8 mouse cellular contexts compared by ENCODE assay signal in the genomic region with DNA sequence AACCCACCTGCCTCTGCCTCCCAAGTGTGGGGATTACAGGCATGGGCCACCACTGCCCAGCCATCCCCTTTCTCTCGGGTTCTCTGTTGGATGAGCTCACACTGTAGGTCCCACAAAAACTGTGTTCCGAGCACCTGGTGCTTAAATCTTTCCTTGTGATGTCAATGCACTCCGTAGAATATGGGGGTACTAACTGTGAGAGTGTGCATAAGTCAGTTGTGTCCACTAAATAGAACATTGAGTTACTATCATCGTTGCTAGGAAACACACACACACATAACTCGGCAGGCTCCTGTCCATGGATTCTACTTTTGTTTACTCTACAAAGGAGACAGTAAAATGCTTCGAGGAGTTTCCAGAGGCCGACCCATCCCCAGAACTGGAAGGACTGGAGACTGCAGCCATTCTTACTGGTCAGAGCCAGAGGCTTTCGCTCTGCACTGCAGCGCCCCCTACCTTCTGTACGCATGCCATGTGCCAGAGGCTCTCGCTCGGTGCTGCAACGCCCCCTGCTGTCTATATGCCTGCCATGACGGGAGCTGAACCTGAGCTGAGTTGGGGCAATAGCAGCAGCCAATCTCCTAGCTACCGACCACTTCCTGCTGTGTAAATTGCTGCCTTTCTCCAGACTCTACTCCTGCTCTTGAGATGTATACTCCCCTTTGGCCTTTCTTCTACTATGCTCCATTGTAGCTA. TPM values are rescaled to one million over a fixed set of nuclear protein-coding genes. Genes with fewer than 3 reads are reported as not detected.
A peak's percentile ranks its signal among the peaks of the same experiment; 100 is the strongest.
DNase-seq lines count a peak whose midpoint lies in the region; ATAC-seq lines count a peak whose summit lies in the region.

No protein-coding gene starts in this region.

- H3K9ac ChIP-seq in hindbrain, embryonic 16.5 days (ENCODE audit: low read depth, low read length) = no peak overlapping the region

- 24% methylated on average over 15 of the region's 15 CpGs for WGBS in hindbrain, embryonic 16.5 days

- peak; percentile 93 for DNase-seq in T-cell, adult 2 months (ENCODE audit: low spot score)
- DNase-seq in cerebellum, postnatal 36 days = peak; percentile 97 to 98
- peak; percentile 96 for DNase-seq in gastrocnemius, adult 18-20 months (ENCODE audit: low spot score)
- DNase-seq in left cerebral cortex, adult 11 months (ENCODE audit: low spot score) = peak; percentile 87
- peak; percentile 92 to 97 for DNase-seq in lung, postnatal 4 days
- peak; percentile 88 for DNase-seq in retina, postnatal 7 days (ENCODE audit: low read depth, low spot score)
- peak; percentile 87 to 92 for DNase-seq in urinary bladder, adult 18-20 months (ENCODE audit: low spot score in 2 of 2)

- 0 out of 2 replicates have a peak, but pooled peaks cover 2% of the 10 kb centered on the region for H3K4me1 ChIP-seq in hindbrain, embryonic 16.5 days (ENCODE audit: control insufficient read depth, insufficient read depth, low read depth, low read length)

- no peak overlapping the region for H3K27ac ChIP-seq in hindbrain, embryonic 16.5 days (ENCODE audit: low read depth, low read length)

- H3K4me3 ChIP-seq in hindbrain, embryonic 16.5 days (ENCODE audit: low read length) = no peak overlapping the region

- H3K9me3 ChIP-seq in hindbrain, embryonic 16.5 days (ENCODE audit: control insufficient read depth, low read length) = no peaks in the 10 kb centered on the region

- no peaks in the 10 kb centered on the region for H3K27me3 ChIP-seq in hindbrain, embryonic 16.5 days (replicated peaks; ENCODE audit: control insufficient read depth, insufficient read depth, low read length)

- ATAC-seq in hindbrain, embryonic 16.5 days = peak; percentile 91

- H3K4me2 ChIP-seq in hindbrain, embryonic 16.5 days (ENCODE audit: low read length) = no peak overlapping the region

- peaks cover 7% of the 10 kb centered on the region for H3K36me3 ChIP-seq in hindbrain, embryonic 16.5 days (ENCODE audit: control insufficient read depth, insufficient read depth, low read length)

RNA-seq across cellular contexts. Expression of a gene that starts 8.1 kb away (rescaled TPM):
- total RNA-seq in gastrocnemius, adult 18-20 months (2021) = 10 to 100 TPM; 12.6 to 13.0 TPM
- polyA plus RNA-seq in hindbrain, embryonic 16.5 days (2015; fragmentation: Nextera tagmentation; extraction: Ambion mirVana) = 134 and 139 TPM in 2 replicates

RNA-seq across cellular contexts. Expression of a gene that starts 8.2 kb away (rescaled TPM):
- total RNA-seq in gastrocnemius, adult 18-20 months (2021) = 10 to 100 TPM; 62.5 to 63.3 TPM
- polyA plus RNA-seq in hindbrain, embryonic 16.5 days (2015; fragmentation: Nextera tagmentation; extraction: Ambion mirVana) = 272 and 305 TPM in 2 replicates

RNA-seq across cellular contexts. Expression of a gene that starts 13.3 kb away (rescaled TPM):
- 10 to 100 TPM; 20.4 to 22.2 TPM for total RNA-seq in gastrocnemius, adult 18-20 months (2021)
- polyA plus RNA-seq in hindbrain, embryonic 16.5 days (2015; fragmentation: Nextera tagmentation; extraction: Ambion mirVana) = 2.0 and 2.9 TPM in 2 replicates

RNA-seq across cellular contexts. Expression of a gene that starts 20.3 kb away (rescaled TPM):
- total RNA-seq in gastrocnemius, adult 18-20 months (2021) = 10 to 100 TPM; 27.6 to 28.6 TPM
- 46.9 and 48.5 TPM in 2 replicates for polyA plus RNA-seq in hindbrain, embryonic 16.5 days (2015; fragmentation: Nextera tagmentation; extraction: Ambion mirVana)

RNA-seq across cellular contexts. Expression of a gene that starts 44.0 kb away (rescaled TPM):
- 10 to 100 TPM; 11.6 to 16.9 TPM for total RNA-seq in gastrocnemius, adult 18-20 months (2021)
- 1.3 and 2.0 TPM in 2 replicates for polyA plus RNA-seq in hindbrain, embryonic 16.5 days (2015; fragmentation: Nextera tagmentation; extraction: Ambion mirVana)
